Mouse (Mus musculus) CH12.LX (cell line): ENCODE measurements around the gene Tmem54. TPM values are rescaled to one million over a fixed set of nuclear protein-coding genes. Genes with fewer than 3 reads are reported as not detected.

Source experiments
- DNase-seq: peaks from one replicate; pipeline ENCODE4 v3.0.0-alpha.2; 2013; ENCODE audit errors: extremely low read depth
- H3K27ac ChIP-seq: 2 replicates; pipeline ENCODE4 v1.5.1; 2012; ENCODE audit warnings: low read depth, mild to moderate bottlenecking, control low read depth, moderate library complexity; ENCODE audit not compliant: insufficient read depth
- H3K27me3 ChIP-seq: replicated peaks from 2 replicates; pipeline ENCODE3; 2012; ENCODE audit warnings: inconsistent platforms
- H3K36me3 ChIP-seq, 2 experiments: replicated peaks in 1 of 2; 2 replicates each; pipeline versions ENCODE3 to v1.6.1; 2012; ENCODE audit warnings: inconsistent platforms in 1 of 2, low read length in 1 of 2, mild to moderate bottlenecking in 1 of 2, mixed read lengths in 1 of 2, moderate library complexity in 1 of 2; ENCODE audit not compliant: control insufficient read depth in 1 of 2, insufficient read depth in 1 of 2
- H3K4me1 ChIP-seq, 2 experiments: 2 replicates each; pipeline ENCODE4 v1.6.1; 2012; ENCODE audit warnings: inconsistent platforms in 1 of 2, moderate library complexity in 1 of 2; ENCODE audit not compliant: insufficient read depth in 2 of 2, control insufficient read depth in 1 of 2
- H3K4me2 ChIP-seq: 2 replicates; pipeline ENCODE4 v1.6.1; 2012; ENCODE audit warnings: low read depth, mild to moderate bottlenecking, control low read depth; ENCODE audit not compliant: poor library complexity, insufficient read depth, severe bottlenecking
- H3K4me3 ChIP-seq, 3 experiments: fragments of 150-350 bp in 1 of 3; sonication (generic) in 1 of 3; replicated peaks in 1 of 3; 2 replicates each; pipeline versions ENCODE3 to v1.5.1; 2011 to 2012; ENCODE audit warnings: low read depth in 2 of 3, low read length in 2 of 3, mild to moderate bottlenecking in 2 of 3, moderate library complexity in 2 of 3, control low read depth in 1 of 3, improper control_type of control experiment in 1 of 3, inconsistent platforms in 1 of 3, mixed read lengths in 1 of 3; ENCODE audit not compliant: poor library complexity in 1 of 3
- H3K79me2 ChIP-seq: replicated peaks from 2 replicates; pipeline ENCODE4 v1.6.1; 2012; ENCODE audit warnings: mild to moderate bottlenecking, moderate library complexity; ENCODE audit not compliant: control insufficient read depth, poor library complexity, insufficient read depth, severe bottlenecking; ENCODE audit errors: extremely low read depth
- H3K9ac ChIP-seq: 2 replicates; pipeline ENCODE4 v1.6.1; 2012; ENCODE audit warnings: low read depth, mild to moderate bottlenecking, control low read depth, moderate library complexity; ENCODE audit not compliant: insufficient read depth
- H3K9me3 ChIP-seq: replicated peaks from 2 replicates; pipeline ENCODE3; 2012; ENCODE audit warnings: low read length, inconsistent platforms, mixed read lengths
- BHLHE40 ChIP-seq: IDR thresholded peaks from 2 replicates; pipeline ENCODE4 v1.6.1; 2011; ENCODE audit warnings: mild to moderate bottlenecking, low read depth, low read length, improper control_type of control experiment
- CHD2 ChIP-seq: IDR thresholded peaks from 2 replicates; pipeline ENCODE4 v1.6.1; 2011; ENCODE audit warnings: low read length, improper control_type of control experiment
- CTCF ChIP-seq, 2 experiments: IDR thresholded peaks in 1 of 2; conservative IDR thresholded peaks in 1 of 2; 2 replicates each; pipeline ENCODE4 v1.5.1; 2011 to 2012; ENCODE audit warnings: low read depth in 2 of 2, low read length in 2 of 2, improper control_type of control experiment in 1 of 2, inconsistent platforms in 1 of 2, mild to moderate bottlenecking in 1 of 2, moderate library complexity in 1 of 2
- E2F4 ChIP-seq: IDR thresholded peaks from 2 replicates; pipeline ENCODE4 v1.6.1; 2011; ENCODE audit warnings: low read depth, low read length, improper control_type of control experiment; ENCODE audit not compliant: insufficient replicate concordance
- ELF1 ChIP-seq: IDR thresholded peaks from 2 replicates; pipeline ENCODE4 v1.6.1; 2014; ENCODE audit warnings: low read depth, mild to moderate bottlenecking, inconsistent platforms, low read length, improper control_type of control experiment
- EP300 ChIP-seq: IDR thresholded peaks from 2 replicates; pipeline ENCODE4 v1.6.1; 2011; ENCODE audit warnings: low read length, improper control_type of control experiment
- ETS1 ChIP-seq: conservative IDR thresholded peaks from 2 replicates; pipeline ENCODE4 v1.6.1; 2012; ENCODE audit warnings: low read depth, mild to moderate bottlenecking, inconsistent platforms, low read length, improper control_type of control experiment, moderate library complexity
- GABPA ChIP-seq: IDR thresholded peaks from 2 replicates; pipeline ENCODE4 v1.6.1; 2012; ENCODE audit warnings: low read depth, low read length, improper control_type of control experiment, inconsistent platforms; ENCODE audit not compliant: insufficient replicate concordance
- HCFC1 ChIP-seq: IDR thresholded peaks from 2 replicates; pipeline ENCODE4 v1.6.1; 2012; ENCODE audit warnings: low read depth, mild to moderate bottlenecking, inconsistent platforms, low read length, improper control_type of control experiment
- JUND ChIP-seq: conservative IDR thresholded peaks from 2 replicates; pipeline ENCODE4 v1.6.1; 2011; ENCODE audit warnings: low read depth, low read length, improper control_type of control experiment
- MAFK ChIP-seq: IDR thresholded peaks from 2 replicates; pipeline ENCODE4 v1.6.1; 2011; ENCODE audit warnings: low read length, improper control_type of control experiment; ENCODE audit not compliant: insufficient replicate concordance
- MAX ChIP-seq: IDR thresholded peaks from 2 replicates; pipeline ENCODE4 v1.6.1; 2011; ENCODE audit warnings: low read length, improper control_type of control experiment
- MEF2A ChIP-seq: IDR thresholded peaks from 2 replicates; pipeline ENCODE4 v1.6.1; 2014; ENCODE audit warnings: low read depth, mild to moderate bottlenecking, inconsistent platforms, low read length, improper control_type of control experiment, borderline replicate concordance
- MXI1 ChIP-seq: IDR thresholded peaks from 2 replicates; pipeline ENCODE4 v1.6.1; 2011; ENCODE audit warnings: mild to moderate bottlenecking, low read depth, low read length, improper control_type of control experiment
- MYC ChIP-seq: IDR thresholded peaks from 2 replicates; pipeline ENCODE4 v1.6.1; 2011; ENCODE audit warnings: low read depth, mild to moderate bottlenecking, improper control_type of control experiment, low read length
- NRF1 ChIP-seq: IDR thresholded peaks from 2 replicates; pipeline ENCODE4 v1.6.1; 2014; ENCODE audit warnings: low read depth, mild to moderate bottlenecking, inconsistent platforms, low read length, improper control_type of control experiment, moderate library complexity
- PAX5 ChIP-seq: IDR thresholded peaks from 2 replicates; pipeline ENCODE4 v1.6.1; 2012; ENCODE audit warnings: low read length, inconsistent platforms, mixed read lengths
- POLR2A ChIP-seq: IDR thresholded peaks from 2 replicates; pipeline ENCODE4 v1.6.1; 2011; ENCODE audit warnings: low read depth, mild to moderate bottlenecking, improper control_type of control experiment, low read length
- RAD21 ChIP-seq: IDR thresholded peaks from 2 replicates; pipeline ENCODE4 v1.6.1; 2011; ENCODE audit warnings: low read depth, mild to moderate bottlenecking, low read length, improper control_type of control experiment, moderate library complexity
- SIN3A ChIP-seq: IDR thresholded peaks from 2 replicates; pipeline ENCODE4 v1.6.1; 2012; ENCODE audit warnings: low read length, improper control_type of control experiment, inconsistent platforms
- TBP ChIP-seq: conservative IDR thresholded peaks from 2 replicates; pipeline ENCODE4 v1.6.1; 2011; ENCODE audit warnings: low read depth, low read length, improper control_type of control experiment
- TCF12 ChIP-seq: IDR thresholded peaks from 2 replicates; pipeline ENCODE4 v1.6.1; 2014; ENCODE audit warnings: low read depth, mild to moderate bottlenecking, inconsistent platforms, low read length, improper control_type of control experiment
- UBTF ChIP-seq: IDR thresholded peaks from 2 replicates; pipeline ENCODE4 v1.6.1; 2012; ENCODE audit warnings: low read depth, mild to moderate bottlenecking, inconsistent platforms, low read length, improper control_type of control experiment, moderate library complexity
- USF1 ChIP-seq: IDR thresholded peaks from 2 replicates; pipeline ENCODE4 v1.6.1; 2014; ENCODE audit warnings: low read depth, mild to moderate bottlenecking, inconsistent platforms, low read length, improper control_type of control experiment
- USF2 ChIP-seq: conservative IDR thresholded peaks from 2 replicates; pipeline ENCODE4 v1.6.1; 2011; ENCODE audit warnings: low read depth, low read length, improper control_type of control experiment
- ZC3H11A ChIP-seq: IDR thresholded peaks from 2 replicates; pipeline ENCODE4 v1.6.1; 2012; ENCODE audit warnings: low read depth, mild to moderate bottlenecking, inconsistent platforms, low read length, improper control_type of control experiment
- ZKSCAN1 ChIP-seq: IDR thresholded peaks from 2 replicates; pipeline ENCODE4 v1.6.1; 2012; ENCODE audit warnings: low read depth, inconsistent platforms, low read length, improper control_type of control experiment, borderline replicate concordance
- ZMIZ1 ChIP-seq: IDR thresholded peaks from 2 replicates; pipeline ENCODE4 v1.6.1; 2012; ENCODE audit warnings: low read depth, mild to moderate bottlenecking, inconsistent platforms, low read length, improper control_type of control experiment
- dilution Hi-C: fragments of 300-500 bp; cut with MboI; formaldehyde crosslinking; loops from 2 replicates; pipeline ENCODE4 v1.14.3; 2020; ENCODE audit warnings: low sequenced_read_pairs; ENCODE audit not compliant: extremely low pct_unique_long_range_greater_than_20kb, extremely low pct_ligation_motif_present
- in situ Hi-C: fragments of 300-500 bp; cut with MboI; formaldehyde crosslinking; loops from 3 replicates; pipeline ENCODE4 v1.14.3; 2019; ENCODE audit warnings: low sequenced_read_pairs, low pct_ligation_motif_present, low pct_unique_long_range_greater_than_20kb, mixed read lengths
- polyA plus RNA-seq: library from polyadenylated mRNA; unstranded; fragments of >175 nt; gene quantifications from 2 replicates; pipeline ENCODE4 v1.2.1, GENCODE M21; 2012; ENCODE audit warnings: low read depth; ENCODE audit not compliant: insufficient read length
- total RNA-seq, 2 experiments: library from RNA; depleted of rRNA; stranded (reverse); fragments of 300-350 nt in 1 of 2; fragments of >200 nt in 1 of 2; gene quantifications; 2 replicates each; pipeline ENCODE4 v1.2.3; 2012 to 2014

The Tmem54 gene
- total and polyA plus RNA-seq, 3 experiments: not detected

DNA sequence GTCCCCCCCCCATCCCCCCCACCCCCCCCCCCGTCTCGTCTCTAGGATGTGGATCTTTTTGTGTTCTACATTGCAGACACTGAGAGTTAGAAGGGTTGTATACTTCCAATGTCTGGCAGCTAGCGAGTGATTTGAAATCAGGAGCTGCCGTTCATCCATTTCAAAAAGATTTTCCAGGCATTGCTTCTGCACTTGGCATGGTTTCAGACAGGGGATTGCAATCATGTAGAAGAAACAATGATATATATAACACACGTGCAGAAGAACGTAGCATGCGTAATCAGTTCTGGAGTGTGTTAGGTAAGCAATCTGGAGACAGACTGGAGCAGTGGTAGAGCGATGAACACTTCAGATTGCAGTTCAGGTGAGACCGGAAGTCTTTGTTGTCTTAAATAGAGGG, 16.8 kb downstream of the Tmem54 start:
- H3K27me3 ChIP-seq: peaks cover 89% of the 10 kb centered on the region
- in situ Hi-C loops: no loop called here

DNA sequence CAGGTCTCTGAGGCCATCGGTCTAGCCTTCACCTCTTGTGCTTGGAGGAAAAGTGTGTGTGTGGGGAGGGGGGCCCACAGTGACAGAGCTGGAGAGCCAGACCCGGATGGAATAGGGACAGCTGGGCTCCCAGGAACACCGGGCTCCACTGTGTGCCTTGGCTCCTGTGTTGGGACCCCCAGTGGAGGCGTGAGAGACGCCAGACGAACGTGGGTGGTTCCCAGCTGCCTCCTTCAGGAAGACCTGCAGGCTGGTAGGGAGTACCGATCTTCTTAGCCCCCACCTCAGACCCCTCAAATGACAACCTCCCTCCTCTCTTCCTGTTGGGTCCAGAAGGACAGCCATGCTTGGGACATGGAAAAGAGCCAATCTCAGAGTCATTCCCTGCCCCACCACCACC, 17.4 kb downstream of the Tmem54 start:
- Histone ChIP-seq H3K27ac (no peak overlapping the region), H3K79me2 (no peaks in the 10 kb centered on the region), H3K4me1 (peaks cover 4 to 11% of the 10 kb centered on the region in 2 experiments; a peak in 3 of 4 replicates), H3K36me3 (no peaks in the 10 kb centered on the region)
- DNase-seq: no peak
- dilution Hi-C loops: no loop called here
- TF ChIP-seq BHLHE40 (no peak), MYC (no peak), PAX5 (no peak), JUND (no peak), TBP (no peak), HCFC1 (no peak), USF2 (no peak), RAD21 (no peak), SIN3A (no peak), CHD2 (no peak), ZC3H11A (no peak), MAX (no peak), POLR2A (no peak), USF1 (no peak), NRF1 (no peak), TCF12 (no peak), CTCF (conservative IDR thresholded peaks at IDR 0.05 in 1 of 2, IDR thresholded peaks at IDR 0.05 in 1 of 2; ENCODE audit: low read depth in 2 of 2, low read length in 2 of 2) (no peak), ZMIZ1 (no peak)
- TF ChIP-seq, all 38 proteins: peak for 0
- H3K4me2 ChIP-seq: no peak overlapping the region
- H3K9me3 ChIP-seq: no peaks in the 10 kb centered on the region
- no peak overlapping the region for H3K9ac ChIP-seq
- in situ Hi-C loops: no loop called here
- H3K27me3 ChIP-seq: peaks cover 86% of the 10 kb centered on the region
- no peak overlapping the region for H3K4me3 ChIP-seq

More for the DNA sequence above, 16.8 kb downstream of the Tmem54 start:
- no peak for DNase-seq
- no peak overlapping the region for H3K4me3 ChIP-seq
- TF ChIP-seq MEF2A (no peak), GABPA (no peak), HCFC1 (no peak), BHLHE40 (no peak), EP300 (no peak), ETS1 (no peak), UBTF (no peak), CHD2 (no peak), USF2 (no peak), ELF1 (no peak), USF1 (no peak), JUND (no peak), MAFK (no peak), MXI1 (no peak), ZMIZ1 (no peak), TBP (no peak), E2F4 (no peak), RAD21 (no peak), ZKSCAN1 (no peak)
- no peak overlapping the region for H3K27ac ChIP-seq
- H3K4me2 ChIP-seq: no peak overlapping the region
- H3K9ac ChIP-seq: no peak overlapping the region
- H3K9me3 ChIP-seq: no peaks in the 10 kb centered on the region
- H3K79me2 ChIP-seq: no peaks in the 10 kb centered on the region
- no peaks in the 10 kb centered on the region for H3K36me3 ChIP-seq
- dilution Hi-C loops: no loop called here
- H3K4me1 ChIP-seq: peaks cover 4 to 13% of the 10 kb centered on the region in 2 experiments; a peak in 3 of 4 replicates
